Mouse (Mus musculus) layer of hippocampus, postnatal 10 days (tissue): ENCODE measurements at regions not wholly inside any gene's neighbourhood (a gene's known extent, or its start where the extent isn't known, plus 50 kb on each side); places are given as distances from the start of the nearest gene placed in this dataset.
A peak's percentile ranks its signal among the peaks of the same experiment; 100 is the strongest.
"Not testable (repeated sequence)": the region's sequence is repeated elsewhere in the genome, so short reads cannot be mapped to it uniquely, and the experiment has no call there.

Experiments used
- DNase-seq, 2 experiments: peaks; one replicate each; pipeline ENCODE4 v3.0.0; 2021; ENCODE audit warnings: low spot score in 2 of 2

GRCm38 (mm10) chr3:80079801-80080418, 195.6 kb downstream of the Fam198b start:
- peak; percentile 81 to 86 for DNase-seq

DNA sequence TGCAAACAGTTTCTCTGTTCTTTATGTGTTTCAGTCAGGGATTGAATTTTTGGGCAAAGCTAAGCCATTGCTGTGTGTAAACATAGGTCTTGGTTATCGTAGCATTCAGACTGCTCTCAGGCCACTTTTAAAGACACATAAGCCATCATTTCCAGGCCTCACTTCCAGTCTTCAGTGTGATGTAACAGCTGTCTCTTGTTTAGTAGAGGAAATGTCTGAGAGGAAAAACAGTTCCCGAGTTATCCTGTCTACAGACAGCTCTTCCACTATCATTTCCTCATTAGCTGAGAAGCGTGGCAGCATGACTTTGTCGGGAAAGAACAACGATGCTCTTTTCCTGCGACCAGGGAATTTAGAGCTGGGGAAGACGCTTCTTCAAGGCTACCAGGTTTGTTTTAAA, 196.9 kb downstream of the Fam198b start:
- no peak for DNase-seq

- no peak for DNase-seq
Measured at GRCm38 (mm10) chr3:80082780-80083519, 198.6 kb downstream of the Fam198b start.

DNA sequence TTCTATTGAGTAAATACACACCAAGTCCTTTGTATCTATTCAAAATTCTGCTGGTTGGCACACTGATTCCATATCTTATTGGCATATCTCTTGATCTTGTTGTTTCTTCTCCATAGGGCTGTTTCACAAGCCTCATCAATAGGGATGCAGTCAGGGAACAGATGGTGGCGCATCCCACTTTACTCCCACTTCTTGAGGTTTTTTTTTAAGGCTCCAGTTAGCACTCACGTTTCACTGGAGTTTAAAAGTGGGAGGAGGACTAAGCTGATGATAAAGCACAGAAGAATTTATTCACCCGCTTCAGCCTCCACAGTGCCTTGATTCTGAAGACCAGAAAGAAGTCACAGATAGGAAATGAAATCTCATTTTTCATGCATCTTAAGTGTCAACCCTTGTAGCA, 199.8 kb downstream of the Fam198b start:
- no peak for DNase-seq

GRCm38 (mm10) chr3:80099625-80100024, 215.3 kb downstream of the Fam198b start:
- no peak for DNase-seq

GRCm38 (mm10) chr3:80120177-80120736, 235.9 kb downstream of the Fam198b start:
- no peak for DNase-seq

DNA sequence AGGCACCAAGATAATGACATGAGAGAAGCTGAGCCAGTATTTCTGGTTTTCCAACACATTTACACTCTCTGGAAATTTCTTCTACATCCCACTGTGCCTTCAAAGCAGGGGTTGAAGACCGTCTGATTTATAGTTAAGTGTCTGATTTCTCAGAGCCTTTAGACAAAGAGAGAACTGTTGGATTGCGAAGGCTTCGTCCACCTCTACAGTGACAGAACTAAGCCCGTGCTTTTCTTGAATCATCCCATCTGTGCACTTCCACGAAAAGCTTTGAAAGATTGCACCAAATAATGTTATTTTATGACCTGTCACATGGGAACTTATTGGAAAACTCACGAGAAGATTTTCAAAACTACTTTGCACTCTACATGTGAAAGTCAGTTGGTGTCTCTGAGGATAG, 239.3 kb downstream of the Fam198b start:
- DNase-seq = no peak

DNA sequence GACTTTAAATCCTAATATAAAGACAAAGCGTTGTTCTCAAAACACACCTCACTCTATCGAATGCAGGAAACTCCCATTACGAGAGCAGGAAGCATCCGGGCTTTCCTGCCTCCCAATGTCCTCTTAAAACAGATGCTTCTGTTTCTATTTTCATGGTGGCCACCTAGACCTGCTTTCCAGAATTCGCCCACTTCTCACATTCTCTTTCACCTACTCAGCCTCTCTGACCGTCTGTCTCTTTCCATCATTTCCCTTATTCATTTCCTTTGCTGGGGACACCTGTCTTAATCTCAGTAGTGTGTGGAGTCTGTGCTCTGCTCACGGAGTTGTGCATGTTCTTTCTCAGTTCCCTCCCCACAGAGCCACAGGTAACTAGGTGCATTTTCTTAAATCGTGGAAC, 240.3 kb downstream of the Fam198b start:
- DNase-seq = no peak

DNA sequence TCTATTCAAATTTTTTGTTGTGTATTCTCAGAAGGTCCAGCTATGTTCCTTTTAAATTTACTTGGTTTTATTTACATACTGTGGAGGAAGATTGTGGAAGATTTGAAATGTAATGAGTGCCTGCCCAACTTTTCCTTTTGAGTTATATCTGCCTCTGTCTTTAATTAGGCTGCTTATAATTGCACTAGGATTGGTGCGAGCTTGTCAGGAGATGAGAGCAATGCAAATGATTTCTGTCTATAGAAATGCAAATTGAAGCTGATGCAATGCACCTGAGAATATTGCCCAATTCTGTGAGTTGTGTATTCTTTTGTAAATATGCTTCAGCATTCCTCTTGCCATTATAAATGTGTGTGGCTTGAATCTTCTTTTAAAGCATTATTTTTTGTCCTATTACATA, 257.4 kb downstream of the Fam198b start:
- no peak for DNase-seq

DNA sequence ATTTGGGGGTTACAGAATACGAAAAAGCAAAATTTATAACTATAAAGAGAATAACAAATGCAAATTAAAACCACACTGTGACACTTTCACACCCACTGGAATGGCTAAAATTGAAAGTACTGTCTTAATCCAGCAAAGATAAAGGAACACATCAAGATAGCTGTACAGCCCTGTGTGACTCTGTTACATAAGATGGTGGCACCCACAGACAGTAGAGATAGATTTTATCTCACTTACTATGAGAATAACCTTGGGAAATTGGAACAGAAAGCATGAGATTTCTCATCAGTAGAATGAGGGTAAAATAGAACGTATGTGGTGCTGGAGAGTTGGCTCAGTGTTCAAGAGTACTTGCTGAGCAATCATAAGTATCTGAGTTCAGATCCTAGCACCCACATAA, 276.1 kb downstream of the Fam198b start:
- no peak for DNase-seq

- no peak for DNase-seq
Measured at GRCm38 (mm10) chr3:80181749-80182148, 297.4 kb downstream of the Fam198b start.

- not testable (repeated sequence) for DNase-seq
Measured at GRCm38 (mm10) chr3:80182161-80182560, 297.8 kb downstream of the Fam198b start.

- no peak for DNase-seq
Measured at GRCm38 (mm10) chr3:80187406-80187805, 303.1 kb downstream of the Fam198b start.

GRCm38 (mm10) chr3:80200904-80201303, 316.6 kb downstream of the Fam198b start:
- DNase-seq = no peak

GRCm38 (mm10) chr3:80204821-80205220, 320.5 kb downstream of the Fam198b start:
- DNase-seq = no peak

DNA sequence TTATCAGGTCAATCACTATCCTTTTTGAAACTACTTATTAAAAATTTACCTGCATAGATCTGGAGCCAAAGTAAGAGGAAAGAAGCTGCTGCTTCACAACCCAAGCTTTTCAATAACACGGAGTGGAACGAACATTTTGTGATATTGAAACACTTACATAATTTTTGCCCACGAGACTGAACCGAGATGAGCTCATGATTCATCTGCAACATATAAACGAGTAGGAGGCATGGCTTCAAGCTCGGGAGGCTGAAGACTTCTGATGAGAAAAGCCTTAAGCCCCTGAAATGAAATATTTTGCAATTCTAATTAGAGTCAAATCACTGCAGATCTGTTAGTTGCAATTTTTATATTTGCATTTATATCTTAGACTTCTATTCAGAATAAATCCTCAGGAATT, 321.0 kb downstream of the Fam198b start:
- DNase-seq = no peak

DNA sequence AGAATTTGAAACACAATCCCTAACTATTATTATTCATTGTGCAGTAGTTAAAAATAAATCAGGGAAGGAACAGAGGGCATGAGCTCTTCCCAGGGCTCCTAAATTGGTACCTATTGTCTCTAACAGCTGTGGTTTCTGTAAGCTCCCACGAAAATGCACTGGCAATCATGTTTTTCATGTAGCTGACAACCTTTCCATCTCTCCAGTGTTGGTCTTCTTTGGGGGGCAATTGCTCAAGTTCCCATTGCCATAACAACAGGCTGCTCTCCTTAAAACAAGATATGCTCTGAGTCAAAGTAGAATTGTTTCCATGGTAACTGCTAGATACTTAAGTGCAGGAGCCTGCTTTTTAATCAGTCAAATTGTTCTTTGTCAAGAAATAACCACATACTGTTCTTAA, 322.7 kb downstream of the Fam198b start:
- DNase-seq = no peak

DNA sequence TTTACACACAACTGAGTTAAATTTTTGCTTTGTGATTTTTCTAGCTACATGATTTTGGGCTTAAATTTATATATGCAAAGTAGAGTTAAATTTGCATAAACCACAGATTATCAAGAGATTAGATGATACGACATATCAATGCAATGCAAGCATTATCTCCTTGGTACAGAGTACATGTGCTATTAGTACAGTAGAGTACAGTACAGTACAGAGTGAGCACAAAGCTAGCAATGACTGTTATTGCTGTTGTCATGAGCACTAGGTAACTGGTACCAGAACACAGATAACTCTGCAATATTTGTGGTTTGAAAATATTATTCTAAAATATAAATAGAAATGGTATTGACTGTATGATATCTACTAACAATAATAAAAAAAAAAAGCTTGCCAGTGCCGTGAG, 323.7 kb downstream of the Fam198b start:
- no peak for DNase-seq

GRCm38 (mm10) chr3:80209596-80209995, 325.3 kb downstream of the Fam198b start:
- no peak for DNase-seq

DNA sequence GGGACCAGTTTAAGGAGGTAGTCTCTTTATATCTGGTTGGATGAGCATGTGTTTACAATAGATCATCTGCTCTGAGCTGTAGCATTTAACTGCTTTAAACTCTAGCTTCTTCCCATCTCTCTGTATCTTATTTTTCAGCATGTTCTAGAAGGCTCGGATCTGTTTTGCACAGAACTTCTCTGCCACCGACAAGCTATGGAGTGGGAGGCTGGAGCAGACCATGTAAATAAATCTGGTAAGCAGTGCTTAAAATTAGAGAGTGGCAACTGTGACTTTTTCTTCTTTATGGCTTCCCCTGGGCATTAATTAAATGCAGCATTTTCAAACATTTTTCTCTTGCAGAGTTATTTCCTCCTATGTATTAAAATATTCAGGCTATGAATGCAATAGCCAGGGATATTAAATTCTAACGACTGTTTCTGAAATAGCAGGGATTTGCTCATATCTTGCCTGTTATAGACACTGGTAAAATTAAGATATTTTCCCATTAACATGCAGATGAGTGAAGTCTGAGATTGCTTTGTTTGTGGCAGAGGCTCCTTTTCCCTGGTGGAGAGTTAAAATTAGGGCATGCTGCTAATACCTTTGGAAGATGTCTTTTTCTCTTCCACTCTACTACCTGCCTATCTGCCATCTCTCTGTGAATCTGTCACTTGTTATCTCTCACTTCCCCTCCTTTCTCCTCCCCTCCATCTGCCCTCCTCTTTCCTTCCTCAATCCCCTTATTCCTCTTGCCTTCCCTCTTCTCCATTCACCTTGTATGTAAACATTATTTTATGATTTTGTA, 327.2 kb downstream of the Fam198b start:
- DNase-seq = no peak

GRCm38 (mm10) chr3:80248611-80249010, 364.3 kb downstream of the Fam198b start:
- DNase-seq = no peak

- DNase-seq = no peak
Measured at GRCm38 (mm10) chr3:80249974-80250373, 365.6 kb downstream of the Fam198b start.
